Mouse (Mus musculus): ENCODE results near the gene Kdm4a.

Kdm4a gene

DNA sequence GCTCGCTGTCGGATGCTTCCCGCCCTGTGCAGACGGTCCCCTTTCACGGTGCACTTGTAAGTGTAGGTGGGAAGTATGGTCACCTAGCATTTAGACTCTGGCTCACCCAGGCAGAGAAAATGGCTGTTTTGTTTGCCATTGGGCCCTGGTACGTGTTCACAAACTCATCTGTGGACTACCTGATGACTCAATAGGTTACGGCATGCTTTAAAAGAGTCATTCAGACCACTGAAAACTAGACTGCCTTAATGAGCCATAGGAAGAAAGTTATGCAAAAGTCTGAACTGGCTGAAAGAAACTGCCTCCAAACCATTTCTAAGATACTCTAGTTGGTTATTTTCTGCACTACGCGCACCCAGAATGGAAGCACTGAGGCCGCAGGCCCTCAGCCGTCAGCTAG is 63.7 kb downstream of the Kdm4a start:
- DNase-seq (ENCODE audit: low spot score in 2 of 2) = no peak

DNA sequence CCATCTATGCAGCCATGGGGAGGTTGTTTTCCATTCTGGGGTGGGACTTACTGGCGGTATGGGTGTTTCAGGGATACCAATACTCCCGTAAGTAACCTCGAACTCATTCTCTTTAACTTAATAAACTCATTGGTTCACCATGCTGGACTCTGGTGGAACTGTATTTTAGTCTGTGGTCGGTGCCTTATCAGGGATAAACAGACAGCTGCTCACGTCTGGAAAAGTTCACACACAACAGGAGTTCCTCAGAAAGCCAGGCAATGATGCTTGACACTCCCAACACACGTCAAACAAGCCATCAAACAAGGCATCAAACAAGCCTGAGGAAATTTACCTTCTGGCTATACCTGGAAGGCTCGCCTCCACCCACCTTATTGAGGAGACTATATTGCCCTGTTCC is 64.7 kb downstream of the Kdm4a start:
- DNase-seq (ENCODE audit: low spot score in 2 of 2) = no peak

DNA sequence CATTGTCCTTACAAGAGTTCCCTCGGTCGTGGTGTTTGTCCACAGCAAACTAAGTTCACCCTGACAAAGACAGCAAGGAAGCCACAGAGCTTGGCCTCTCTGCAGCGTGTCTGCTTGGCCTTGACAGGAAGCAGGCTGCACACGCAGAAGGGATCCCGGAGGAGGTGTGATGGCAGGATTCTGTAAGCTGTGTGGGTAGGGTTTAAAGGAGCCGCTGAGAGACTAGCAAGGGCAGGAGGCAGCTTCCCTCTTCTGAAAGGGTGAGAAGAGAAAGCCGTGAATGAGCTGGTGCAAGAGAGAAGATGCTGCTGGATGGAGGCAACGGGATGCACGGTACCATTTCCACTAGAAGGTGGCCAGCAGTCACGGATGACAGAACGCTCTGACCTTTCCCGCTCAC is 67.2 kb downstream of the Kdm4a start:
- DNase-seq (ENCODE audit: low spot score in 2 of 2) = no peak

DNA sequence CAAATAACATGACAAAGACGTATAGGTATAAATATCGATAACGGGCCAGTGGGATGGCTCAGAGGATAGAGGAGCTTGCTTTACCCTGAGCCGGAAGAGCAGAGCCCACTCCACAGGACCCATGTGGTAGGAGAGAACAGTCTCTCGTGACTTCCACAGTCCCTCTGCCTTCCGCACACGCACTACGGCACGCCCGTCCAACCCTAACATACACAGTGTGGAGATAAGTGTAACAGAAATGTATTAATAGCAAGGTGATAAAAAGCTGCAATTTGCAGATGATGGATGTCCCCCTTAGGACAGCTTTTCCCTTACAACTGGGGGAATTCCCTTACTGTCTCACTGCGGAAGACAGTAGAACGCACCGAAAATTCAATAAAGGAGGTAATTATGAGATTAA is 70.2 kb downstream of the Kdm4a start:
- DNase-seq (ENCODE audit: low spot score in 2 of 2) = peak in 1 of 2 experiments; percentile 24

DNA sequence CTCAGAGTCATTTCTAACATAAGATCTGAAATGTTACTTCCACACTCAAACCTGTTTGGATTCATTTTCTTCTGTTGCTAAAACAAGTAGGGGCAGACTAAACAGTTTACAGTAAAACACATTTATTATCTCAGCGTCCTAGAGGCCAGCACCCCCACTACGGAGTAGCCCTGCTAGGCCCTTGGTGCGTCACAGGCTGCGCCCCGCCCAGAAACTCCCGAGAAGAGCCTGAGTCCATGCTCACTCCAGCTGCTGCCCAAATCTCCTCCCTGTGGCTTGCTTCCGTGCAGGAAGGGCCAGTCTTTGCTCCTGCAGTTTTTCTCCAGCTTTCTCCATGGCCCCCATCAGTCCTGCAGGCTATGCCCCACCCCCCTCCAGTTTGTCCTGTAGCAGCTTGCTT is 71.1 kb downstream of the Kdm4a start:
- peak; percentile 50 to 70 for DNase-seq (ENCODE audit: low spot score in 2 of 2)

DNA sequence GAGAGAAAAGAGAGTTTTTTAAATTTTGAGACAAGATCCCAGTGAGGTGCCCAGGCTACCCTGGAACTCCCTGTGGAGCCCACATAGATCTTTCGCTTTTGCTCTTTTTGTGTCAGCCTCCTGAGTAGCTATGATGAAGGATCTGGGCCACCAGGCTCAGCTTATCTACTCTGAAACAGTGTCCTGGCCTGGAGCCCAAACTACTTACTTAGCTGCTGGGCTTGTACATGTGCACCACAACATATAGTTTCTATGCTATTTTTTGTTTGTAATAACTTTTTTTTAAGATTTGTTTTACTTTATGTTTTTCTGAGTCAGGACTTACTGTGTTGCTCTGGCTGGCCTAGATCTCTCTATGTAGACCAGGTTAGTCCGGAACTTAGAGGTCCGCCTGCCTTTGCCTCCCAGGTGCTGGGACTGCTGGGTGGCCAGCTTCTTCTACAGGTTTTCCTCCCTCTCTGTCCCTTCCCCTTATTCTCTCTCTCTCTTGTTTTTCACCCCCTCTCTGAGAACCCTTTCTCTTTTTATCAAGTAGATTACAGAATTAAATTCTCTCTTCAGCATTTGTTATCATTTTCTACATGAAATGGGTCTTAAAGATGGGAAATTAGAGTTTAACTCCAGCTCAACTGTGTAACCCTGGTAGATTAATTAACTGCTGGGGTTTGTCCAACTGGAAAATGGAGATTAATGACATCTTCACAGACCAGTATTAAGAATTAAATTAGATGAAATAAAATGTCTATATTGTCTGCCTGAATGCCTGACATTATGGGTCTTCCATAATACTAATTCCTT is 74.4 kb downstream of the Kdm4a start:
- DNase-seq (ENCODE audit: low spot score in 2 of 2) = peak; percentile 74 to 78

DNA sequence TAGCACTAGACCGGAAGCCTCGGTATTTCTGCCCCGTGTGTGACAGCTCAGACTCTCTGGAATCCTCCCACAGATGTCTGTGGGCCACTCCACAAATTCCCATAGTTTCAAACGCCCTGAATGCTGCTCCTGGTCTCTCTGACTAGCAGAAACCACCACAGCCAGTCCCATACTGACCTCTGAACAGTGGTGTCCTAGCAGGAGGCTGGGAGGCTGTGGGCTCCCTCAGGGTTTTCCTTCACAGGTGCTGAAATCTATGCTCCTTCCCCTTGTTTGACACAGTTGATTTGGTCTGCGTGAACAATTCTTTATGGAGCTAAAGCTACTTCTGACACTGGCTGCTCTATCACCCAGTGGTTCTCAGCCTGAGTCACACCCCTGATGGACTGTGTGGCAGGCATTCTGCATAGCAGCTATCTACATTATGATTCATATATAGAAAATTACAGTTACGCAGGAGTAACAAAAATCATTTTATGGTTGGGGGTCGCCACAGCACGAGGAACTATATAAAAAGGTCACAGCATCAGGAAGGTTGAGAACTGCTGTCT is 76.5 kb downstream of the Kdm4a start:
- DNase-seq (ENCODE audit: low spot score in 2 of 2) = no peak

DNA sequence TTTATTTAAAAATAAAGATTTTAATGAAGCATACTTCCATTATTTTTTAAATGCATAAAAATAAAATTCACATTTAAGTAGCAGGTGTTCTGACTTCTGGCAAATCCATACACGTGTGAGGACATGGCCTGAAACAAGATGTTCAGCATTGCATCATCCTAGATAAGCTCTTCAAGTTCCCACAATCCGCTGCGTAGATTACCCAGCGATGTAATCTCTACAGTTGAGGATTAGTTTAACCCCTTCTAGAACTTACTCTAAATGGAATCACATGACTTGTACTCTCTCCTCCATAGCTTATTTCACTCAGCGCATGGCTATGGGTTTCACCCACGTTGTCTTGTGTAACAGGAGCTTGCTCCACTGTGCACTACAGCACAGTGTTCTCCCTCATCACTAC is 78.3 kb downstream of the Kdm4a start:
- DNase-seq (ENCODE audit: low spot score in 2 of 2) = no peak

DNA sequence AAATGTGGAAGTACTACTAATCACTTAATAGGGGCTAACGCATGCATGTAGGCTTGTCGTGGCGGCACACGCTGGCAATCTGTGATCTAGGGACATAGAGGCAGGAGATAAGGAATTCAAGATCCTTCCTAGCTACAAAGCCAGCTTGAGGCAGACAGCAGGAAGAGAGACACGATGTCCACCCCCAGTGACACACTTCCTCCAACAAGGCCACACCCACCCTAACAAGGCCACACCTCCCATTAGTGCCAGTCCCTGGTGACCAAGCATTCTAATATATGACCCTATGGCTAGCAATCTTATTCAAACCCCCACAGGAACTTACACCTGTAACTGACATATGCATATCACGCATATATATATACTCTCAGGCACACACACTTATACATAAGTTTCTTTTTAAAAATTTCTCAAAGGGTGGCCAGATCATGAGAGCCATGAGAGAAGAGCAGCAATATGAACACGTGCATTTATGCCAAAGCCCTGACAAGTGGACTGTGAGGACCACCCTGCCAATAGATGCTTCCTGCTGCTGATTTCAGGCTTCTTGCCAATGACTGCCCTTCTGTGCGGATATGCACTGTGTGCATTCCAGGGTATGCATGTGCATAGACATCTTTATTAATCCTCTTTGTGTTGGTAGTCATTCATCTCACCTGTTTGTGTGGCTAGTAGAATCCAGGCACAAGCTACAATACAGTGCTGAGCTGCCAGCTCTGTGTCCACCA is 80.0 kb downstream of the Kdm4a start:
- DNase-seq (ENCODE audit: low spot score in 2 of 2) = no peak

DNA sequence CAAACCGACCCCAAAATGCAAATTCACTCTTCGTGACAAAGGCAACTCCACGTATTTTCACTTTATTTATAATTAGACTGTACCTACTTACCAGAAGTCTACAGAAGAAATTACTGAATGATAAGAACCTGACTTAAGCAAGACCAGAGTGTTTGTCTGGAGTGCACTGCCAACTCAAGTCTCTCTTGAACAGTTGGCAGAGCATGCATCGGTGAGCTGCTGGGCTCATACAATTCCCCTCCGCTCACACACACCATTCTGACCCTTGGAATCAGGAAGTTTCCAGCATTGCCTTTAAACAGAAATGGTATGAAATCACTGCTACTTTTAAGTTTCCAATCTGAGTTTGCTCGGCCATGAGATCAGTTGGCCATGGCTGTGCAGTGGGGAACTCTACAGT is 81.3 kb downstream of the Kdm4a start:
- DNase-seq (ENCODE audit: low spot score in 2 of 2) = no peak

DNA sequence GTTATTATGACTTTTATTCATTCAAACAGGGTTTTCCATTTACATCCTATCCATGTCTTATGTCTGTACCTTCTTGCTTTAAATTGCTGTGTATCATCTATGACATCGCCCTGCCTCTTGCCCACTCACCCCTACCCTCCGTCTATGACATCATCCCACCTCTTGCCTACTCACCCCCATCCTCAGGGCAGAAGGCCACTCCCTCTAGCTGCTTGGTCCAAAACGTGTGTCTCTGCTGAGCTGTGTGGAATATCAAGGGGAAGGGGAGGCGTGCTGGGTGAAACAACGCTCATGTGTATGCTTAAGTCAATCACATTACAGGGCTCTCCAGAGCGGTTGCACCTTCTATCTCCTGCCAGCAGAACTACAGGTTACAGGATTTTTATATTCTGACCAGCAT is 83.8 kb downstream of the Kdm4a start:
- DNase-seq (ENCODE audit: low spot score in 2 of 2) = no peak

DNA sequence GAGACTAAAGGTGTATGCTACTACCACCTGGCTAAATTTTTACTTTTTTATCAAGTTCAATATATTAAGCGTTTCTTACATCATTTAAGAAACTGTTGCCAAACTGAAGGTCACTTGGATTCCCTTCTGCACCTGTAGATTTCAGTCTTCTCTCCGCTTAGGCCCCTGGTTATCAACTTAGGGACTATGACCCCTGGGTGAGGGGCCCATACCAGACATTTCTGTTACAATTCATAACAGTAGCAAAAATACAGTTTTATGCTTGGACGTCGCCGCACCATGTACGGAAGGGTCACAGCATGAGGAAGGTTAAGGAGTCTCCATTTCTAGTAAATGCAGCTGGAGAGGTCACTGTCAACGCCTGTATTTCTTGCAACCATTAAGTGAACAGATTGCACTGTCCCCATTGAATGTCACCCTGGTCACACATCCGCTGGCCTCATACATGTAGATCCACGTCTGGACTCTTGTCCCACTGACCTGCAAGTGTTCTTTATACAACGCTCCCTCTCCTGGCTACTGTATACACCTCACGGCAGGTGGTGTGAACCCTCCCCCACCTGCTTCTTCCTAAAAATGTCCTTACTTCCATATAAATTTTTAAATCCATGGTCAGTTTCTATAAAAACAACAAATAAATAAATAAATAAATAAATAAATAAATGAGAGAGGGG is 86.9 kb downstream of the Kdm4a start:
- DNase-seq (ENCODE audit: low spot score in 2 of 2) = no peak

DNA sequence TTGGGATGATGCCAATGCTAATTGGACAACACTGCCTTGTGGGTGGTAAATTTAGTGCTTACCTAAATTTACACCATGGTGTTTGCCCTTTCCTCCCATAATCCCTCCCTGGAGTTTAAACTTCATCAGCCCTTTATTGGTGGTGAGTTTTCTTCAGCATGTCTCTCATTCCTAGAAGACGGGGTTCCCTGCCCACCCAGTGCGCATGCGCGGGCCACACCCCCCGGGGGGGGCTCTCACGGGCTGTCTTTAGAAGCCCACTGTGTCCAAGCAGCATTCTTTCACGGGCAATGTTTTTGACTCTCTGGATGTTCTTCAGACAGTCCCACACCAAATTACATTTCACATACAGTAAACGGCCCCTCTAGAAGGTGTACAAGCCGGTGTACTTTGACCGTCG is 89.4 kb downstream of the Kdm4a start:
- no peak for DNase-seq (ENCODE audit: low spot score in 2 of 2)

DNA sequence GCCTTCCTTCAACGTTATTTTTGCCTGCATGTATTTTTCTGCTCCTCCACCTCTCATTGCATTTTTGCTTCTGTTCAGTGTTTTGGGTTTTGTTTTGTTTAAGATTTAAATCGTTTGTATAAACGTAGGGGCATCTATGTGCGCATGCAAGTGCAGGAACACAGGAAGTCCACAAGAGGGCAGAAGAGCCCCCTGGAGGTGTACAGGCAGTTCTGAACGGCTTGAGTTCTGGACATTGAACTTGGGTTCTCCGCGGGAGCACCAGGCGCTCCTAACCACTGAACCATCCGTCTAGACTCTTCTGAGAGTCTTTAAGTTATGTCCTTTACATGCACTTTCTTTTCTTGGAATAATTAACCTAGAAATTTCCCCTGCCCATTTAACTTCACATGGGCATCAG is 89.9 kb downstream of the Kdm4a start:
- DNase-seq (ENCODE audit: low spot score in 2 of 2) = peak; percentile 36 to 73

DNA sequence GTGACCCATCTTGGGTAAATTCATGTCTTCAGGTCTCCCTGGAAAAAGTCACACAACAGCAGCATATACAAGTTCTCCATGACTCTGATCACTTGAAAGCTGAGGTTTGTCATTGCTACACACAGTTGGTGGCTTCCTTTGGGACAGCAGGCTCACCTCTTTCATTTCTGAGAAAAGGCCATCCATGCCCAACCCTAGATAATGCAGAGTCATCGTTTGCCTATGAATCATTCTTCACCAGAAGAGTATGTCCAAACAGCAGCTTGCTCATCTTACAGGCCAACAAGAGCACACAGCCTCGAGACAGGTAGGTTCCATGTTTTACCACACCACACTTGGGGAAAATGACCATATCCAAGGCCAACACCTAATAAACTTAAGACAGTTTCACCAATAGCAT is 91.1 kb downstream of the Kdm4a start:
- no peak for DNase-seq (ENCODE audit: low spot score in 2 of 2)

Data from spleen, postnatal 4 days (tissue).